Mouse (Mus musculus): ENCODE measurements at regions not wholly inside any gene's neighbourhood (a gene's known extent, or its start where the extent isn't known, plus 50 kb on each side); places are given as distances from the start of the nearest gene placed in this dataset.
A peak's percentile ranks its signal among the peaks of the same experiment; 100 is the strongest.
"Not testable (repeated sequence)": the region's sequence is repeated elsewhere in the genome, so short reads cannot be mapped to it uniquely, and the experiment has no call there.

DNA sequence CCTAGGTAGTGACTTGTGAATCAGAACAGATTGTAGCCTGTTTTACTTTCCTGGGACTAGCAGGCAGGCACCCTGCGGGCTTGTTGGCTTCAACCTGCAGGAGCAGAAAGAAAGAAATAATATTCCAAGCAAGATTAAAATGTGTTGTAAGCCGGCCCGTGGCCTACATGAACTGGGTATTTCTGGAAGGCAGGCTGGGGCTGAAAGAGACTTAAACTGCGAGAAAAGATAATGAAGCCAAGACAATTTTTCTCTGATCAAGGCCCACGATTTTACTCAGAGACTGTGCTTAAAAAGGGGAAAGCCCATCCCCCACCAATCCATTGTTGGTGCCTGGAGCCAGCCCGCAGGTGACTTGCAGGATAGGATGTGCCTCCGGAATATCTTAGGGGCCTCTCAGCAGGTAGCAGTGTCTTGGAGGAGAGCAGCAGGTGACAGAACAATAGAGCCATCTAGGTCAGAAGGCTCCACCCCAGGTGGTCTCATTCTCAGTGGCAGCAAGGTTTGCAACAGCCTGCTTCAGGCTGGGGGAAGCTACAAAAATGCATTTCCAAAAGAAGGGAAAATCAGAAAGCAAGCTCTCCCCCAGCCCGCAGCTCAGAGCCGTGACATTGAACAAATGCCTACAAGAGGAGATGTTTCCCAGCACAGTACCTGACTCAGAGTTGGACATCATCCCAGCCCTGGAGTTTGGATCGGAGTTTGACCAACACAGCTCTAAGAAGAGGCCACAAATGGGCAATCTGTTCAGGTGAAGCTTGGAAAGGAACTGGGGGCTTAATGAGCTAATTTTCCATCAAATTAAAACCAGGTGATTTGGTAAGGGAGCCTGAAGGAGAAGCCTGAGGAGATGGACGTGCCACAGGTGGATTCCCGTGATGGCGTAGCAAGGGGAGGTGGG is 121.4 kb upstream of the Slc1a3 start:
- no peak for DNase-seq

DNA sequence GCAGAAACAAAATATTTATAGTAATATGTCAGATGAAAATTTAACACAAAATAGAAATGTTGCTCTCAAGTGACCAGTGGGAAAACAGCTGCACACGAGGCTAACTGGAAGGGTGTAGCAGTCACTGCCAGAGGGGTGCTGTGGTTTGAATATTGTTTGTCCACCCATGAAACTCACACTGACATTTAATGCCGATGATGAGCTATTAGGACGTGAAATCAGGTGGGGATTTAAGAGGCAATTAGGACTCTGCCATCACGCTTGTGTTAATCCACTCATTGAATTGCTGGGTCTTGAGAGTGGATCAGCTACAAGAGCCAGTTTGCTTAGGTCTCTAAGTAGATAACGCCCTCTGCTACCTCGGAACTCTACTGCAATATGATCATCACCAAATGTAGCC is 114.3 kb upstream of the Slc1a3 start:
- no peak for DNase-seq

DNA sequence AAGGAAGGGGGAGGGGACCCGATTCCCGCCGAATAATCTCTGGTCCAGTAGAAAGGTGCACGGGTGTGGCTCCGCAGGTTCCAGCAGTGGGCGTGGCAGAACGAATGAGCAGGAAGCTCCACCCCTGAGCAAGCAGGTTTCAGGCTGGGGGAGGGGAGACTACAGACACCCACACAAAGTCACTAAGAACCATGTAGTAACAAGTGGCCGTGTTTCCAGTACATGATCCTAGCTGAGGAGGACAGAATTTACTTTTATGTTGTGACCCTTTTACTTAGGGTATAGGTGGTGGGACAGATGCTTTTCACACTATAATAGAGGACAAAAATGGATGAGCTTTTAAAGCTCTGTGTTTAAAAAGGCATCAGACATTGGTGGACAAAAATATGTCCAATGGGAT is 112.2 kb upstream of the Slc1a3 start:
- not testable (repeated sequence) for DNase-seq

DNA sequence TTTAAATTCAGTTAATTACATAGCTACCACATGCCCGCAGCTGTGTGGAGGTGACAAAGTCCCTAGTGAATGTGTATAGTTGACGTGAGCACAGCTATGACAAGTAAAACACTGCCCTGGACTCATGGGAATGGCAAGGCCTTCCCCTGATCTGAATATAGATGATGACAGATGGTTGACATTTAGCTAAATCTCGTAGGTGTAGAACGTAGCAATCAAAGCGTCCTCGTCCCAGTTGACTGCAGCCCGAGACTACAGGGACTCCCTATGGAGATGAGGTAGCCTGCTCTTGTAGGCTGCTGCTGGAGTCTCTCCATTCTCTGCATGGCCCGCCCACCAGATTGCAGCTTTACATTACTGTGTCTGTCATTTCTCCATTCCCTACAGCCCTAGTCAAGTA is 107.0 kb upstream of the Slc1a3 start:
- no peak for DNase-seq

DNA sequence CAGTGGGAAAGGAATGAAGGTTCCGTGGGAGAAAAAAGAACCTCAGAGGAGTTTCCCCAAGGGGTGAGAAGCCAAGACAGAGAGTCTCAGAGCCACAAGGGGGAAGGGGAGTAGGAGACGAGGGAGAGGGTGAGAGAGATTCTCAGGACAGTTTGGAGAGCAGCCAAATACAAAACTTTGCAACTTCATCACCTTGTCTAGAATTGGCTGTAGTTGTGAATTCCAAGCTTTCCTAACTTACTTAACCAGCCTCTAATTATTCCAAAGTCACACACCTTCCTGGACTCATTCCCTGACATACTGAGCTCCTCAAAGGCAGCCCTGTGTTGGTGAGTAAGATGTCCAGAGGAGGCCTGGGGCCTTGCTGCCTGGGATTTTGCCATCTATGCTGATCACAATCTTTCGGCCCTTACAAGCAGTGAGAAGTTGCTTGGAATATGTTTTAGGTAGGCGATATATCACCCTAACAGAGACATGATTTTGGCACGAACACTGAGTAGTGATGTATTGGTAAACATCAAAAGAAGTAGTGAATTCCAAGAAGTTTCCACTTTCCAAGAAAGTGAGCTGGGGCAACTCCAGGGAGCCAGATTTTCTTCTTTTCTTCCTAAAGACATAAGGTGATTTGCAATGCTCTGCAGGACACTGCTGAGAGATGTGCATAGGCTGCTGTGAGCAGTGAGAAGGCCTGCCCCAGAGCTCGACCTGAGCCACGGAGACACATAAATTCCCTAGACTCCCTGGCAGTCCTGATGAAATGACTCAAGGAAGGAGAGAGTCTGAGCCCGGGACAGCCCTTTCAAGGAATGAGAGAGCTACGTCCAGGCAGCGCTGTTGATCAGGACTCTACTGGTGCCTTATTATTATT is 106.2 kb upstream of the Slc1a3 start:
- no peak for DNase-seq

DNA sequence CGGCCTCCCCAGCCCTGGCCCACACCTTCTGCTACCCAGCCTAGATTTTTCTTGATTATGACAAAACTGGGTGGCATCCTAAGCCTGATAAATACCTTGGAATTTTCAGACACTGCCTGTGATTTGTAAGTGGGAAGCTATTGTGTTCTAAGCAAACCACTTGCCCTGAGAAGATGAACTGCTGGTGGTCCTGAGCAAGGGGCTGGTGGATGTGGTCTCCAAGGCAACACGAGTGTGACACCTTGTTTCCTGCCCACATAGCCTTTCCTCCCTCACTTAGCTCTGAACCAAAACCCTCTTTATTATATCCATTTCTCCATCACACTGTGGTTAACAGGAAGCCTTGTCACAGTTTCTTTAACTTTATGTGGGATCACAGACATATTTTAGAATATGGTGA is 105.4 kb upstream of the Slc1a3 start:
- no peak for DNase-seq

DNA sequence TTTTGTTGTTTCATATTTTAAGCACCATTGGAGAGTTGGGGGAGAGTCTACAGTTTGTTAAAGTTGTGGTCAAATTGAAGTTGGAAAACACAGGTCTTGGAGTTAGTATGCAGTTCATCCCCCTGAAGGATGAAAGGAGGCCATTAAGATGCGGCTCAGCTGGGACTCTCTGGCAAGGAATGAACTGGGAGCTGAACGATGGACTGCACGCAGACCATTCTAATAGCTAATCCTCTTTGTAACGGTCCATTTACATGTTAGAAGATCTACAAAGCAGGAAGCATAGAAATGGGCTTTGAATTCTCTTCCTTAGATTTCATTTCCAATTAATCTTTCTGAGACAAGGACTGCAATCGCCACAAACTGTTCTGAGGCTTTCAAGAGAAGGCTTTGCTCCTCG is 104.7 kb upstream of the Slc1a3 start:
- no peak for DNase-seq

DNA sequence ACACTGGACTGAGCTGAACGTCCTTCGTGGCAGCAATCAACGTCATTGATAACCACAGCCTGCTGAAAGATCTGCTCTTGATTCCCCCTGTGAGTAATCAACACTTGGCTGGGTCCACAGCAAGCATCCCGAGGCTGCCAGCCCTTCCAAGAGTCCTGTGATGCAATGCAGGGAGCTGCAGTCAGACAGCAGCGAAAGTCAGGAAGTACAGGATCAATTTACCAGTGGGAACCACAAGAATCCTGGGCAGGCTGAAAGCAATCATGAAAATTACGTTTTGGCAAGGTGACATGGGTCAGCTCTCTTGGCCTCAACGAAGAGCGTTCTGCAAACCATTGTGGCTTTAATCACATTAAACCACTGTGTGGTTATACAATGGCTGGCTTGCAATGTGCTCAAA is 95.8 kb upstream of the Slc1a3 start:
- no peak for DNase-seq

DNA sequence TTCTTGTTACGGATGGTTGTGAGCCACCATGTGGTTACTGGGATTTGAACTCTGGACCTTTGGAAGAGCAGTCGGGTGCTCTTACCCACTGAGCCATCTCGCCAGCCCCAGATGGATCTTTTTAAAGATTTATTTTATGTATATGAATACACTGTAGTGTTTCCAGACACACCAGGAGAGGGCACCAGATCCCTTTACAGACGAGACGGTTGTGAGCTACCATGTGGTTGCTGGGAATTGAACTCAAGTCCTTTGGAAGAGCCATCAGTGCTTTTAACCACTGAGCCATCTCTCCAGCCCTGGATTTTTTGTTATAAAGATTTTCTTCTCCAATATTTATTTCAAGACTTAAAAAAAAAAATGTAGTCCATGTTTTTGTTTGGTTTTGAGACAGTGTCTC is 95.0 kb upstream of the Slc1a3 start:
- DNase-seq: not testable (repeated sequence)

DNA sequence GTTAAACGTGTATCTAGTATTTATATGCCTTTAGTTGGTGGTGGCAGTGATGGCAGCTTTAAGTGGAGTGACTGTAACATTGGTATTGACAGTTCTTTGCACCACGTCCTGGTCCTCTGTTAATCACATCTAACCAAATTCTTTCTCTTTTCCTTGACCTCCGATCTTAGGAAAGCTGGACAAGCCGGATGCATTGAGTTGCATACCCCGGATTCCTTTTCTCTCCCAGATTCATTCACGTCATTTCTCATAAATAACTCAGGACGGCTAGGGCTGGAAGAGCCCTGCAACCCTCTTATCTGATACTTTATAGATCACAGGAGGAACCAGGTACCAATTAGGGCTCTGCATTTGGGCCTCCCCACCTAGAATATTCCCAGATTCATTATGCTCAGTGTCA is 91.5 kb upstream of the Slc1a3 start:
- no peak for DNase-seq

DNA sequence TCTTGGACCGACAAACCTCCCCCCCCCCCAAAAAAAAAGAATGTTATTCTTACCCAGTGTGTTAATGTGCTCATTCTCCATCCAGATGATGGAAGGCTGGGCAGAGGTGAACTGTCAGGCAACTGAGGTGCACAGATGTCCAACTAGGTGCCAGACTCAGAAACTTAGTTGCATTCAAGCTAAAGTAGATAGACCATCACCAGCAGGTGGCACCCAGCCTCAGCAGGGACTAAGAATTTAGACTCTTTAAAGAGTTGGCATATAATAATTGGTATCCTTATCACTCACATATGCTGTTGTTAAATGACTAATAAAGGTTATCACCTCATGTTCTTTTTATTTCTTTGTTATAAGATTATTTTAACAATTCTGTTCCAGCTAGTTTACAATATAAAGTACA is 86.5 kb upstream of the Slc1a3 start:
- DNase-seq: no peak

DNA sequence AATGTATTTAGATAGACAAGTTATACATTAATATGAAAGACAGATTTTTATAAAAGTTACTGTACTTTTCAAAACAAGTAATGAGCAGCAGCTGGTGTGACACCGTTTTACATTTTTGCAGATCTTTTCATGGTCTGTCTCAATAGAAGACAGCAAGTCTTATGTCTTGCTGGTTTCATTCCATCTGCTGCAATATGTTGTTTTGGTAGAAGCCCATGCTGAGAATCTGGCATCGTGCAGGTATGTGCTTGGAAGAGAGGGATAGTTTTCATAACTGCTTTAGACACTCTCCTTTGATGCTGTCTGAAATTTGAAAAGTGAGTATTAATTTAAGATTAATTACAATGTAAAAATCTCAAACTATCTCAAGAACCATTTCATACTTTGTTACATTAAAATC is 81.5 kb upstream of the Slc1a3 start:
- DNase-seq: no peak

DNA sequence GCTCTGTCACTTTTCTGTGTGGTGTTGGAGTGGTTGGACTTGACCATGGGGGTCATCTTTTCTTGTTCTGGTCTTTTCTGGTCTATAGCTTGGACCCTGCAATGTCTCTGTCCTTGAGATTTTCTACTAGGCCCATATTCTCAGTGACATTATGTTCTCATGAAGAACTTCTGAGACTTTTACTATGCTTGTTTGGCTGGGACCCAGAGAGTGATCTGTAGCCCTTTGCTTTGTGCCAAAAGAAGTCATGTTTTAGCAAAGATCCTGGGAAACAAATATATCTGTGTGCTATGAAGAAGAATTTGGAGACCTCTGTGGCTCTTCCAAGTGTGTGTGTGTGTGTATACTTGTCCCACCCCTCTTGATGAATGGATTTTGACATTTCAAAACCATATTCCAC is 79.4 kb upstream of the Slc1a3 start:
- DNase-seq: no peak

DNA sequence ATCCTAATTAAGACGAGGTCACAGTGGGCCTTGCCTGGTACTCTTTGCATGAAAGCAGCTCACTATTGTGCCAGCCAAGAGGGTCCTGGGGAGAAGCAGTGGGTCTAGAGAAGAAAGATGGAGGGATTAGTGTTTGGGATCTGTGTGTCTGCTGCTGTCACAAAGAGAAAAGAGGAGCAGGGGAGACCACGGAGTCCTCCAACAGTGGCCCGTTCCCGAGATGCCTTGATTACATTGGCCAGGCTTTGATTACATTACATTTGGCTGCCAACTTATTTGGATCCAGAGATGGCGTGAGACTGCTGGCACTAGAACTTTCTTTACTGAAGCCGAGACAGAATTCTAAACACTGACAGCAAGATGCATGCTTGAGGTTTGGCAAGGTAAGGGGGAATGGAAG is 78.4 kb upstream of the Slc1a3 start:
- DNase-seq: no peak

DNA sequence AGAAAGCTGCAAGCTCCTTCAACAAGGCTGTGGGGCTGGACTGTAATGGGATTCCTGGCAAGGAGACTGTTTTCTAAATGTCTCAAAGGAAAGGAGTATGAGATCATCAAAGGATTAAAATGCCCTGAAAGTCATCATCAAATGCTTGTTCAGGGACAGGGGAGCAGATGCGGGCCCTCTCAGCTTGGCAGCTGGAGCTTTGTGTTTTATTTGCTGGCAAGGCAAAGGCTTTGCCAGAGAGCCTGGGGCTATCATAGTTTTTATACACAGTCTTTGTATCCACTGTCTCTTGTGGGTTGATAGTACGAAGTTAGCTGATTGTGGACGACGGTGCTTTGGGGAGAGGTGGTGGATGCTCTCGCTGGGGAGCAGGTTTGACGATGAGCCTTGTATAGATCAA is 75.0 kb upstream of the Slc1a3 start:
- no peak for DNase-seq

DNA sequence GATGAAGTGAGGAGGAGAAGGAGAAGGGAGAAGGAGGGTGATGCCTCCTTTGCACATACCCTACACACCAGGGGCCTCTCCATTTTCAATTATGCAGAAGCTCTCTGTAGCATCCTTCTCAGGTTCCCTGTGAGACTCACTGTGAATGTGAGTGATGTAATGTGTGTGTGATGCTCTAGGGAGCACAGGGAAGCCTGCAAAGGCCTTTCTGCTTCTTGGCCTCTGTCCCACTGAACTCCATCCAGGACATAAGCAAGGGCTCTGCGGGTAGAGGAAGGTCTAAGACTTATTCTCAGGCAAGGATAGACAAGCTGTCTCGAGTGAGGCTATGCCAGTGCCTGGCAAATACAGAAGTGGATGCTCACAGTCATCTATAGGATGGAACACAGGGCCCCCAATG is 73.0 kb upstream of the Slc1a3 start:
- DNase-seq: no peak

DNA sequence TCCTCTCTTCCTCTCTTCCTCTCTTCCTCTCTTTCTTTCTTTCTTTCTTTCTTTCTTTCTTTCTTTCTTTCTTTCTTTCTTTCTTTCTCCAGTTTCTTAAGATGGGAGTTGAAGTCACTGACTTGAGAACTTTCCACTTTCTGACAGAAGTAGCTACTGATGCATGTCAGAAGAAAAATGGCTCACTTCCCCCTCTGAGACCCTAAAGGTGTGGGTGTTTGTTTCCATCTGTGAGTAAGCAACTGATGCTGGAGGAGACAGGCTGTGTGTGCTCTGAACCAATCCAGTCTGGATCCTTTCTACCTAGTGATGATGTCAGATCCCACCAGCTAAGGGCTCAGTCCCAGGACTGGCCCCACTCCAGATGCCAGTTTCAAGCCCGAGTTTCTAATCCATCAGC is 72.5 kb upstream of the Slc1a3 start:
- no peak for DNase-seq

DNA sequence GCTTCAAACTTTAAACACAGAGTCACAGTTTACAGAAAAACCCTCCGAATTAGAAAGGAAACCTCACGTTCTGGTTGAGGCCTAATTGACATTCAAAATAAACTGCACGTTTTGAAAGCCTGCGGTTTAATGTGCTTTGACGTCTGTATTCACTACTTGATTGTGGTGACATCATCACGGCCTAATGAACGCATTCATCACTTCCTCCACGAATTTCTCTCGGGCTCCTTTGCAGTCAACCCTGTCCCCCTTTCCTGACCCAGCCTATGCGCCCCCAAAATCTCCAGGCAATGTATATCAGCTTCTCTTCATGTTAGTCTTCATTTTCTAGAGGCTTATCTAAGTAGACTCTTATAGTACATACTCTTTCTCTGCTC is 71.6 kb upstream of the Slc1a3 start:
- DNase-seq: no peak

DNA sequence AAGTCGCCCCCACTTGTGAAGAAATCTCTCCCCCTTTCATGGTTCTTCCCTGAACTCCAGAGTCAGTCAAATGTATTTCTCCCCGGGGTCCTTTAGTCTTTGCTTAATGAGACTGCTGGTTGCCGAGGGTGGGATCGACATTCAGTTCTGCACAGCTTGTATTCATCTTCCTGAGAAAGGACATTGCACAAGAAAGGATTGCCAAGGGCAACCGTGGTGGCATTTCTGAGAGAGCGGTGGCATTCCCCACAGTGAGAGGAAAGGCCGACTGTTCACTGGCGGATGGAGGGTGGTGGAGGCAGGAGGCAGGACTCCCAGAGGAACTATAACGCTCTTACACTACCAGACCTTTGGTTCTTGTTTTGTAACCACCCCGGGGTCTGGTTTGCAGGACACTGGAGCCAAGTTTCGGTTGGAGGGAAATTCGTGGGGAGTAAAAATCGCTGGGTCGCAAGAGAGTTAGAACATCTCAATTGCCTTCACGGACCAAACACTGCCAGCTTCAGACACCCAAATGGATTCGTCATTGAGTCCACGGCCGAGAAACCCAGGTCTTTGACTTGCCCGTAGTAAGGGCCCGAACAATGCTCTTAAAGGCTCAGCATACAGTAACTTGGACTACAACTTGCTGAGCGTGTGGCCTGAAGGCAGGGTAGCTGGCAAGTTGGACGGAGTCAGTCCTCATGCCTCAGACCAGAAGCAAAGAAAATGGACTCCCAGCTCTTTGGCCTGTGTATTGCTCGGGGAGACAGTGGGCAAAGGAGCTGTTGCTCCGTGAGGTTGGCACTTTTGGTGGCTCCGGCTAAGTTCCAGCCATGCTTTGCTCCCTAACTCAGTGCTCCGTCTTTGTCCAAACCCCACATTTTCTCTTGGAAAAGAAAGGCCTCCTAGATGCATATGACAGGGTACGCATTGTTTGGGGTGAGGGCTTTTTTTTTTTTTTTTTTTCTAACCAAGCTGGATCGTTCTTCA is 70.9 kb upstream of the Slc1a3 start:
- peak; percentile 26 to 47 for DNase-seq

DNA sequence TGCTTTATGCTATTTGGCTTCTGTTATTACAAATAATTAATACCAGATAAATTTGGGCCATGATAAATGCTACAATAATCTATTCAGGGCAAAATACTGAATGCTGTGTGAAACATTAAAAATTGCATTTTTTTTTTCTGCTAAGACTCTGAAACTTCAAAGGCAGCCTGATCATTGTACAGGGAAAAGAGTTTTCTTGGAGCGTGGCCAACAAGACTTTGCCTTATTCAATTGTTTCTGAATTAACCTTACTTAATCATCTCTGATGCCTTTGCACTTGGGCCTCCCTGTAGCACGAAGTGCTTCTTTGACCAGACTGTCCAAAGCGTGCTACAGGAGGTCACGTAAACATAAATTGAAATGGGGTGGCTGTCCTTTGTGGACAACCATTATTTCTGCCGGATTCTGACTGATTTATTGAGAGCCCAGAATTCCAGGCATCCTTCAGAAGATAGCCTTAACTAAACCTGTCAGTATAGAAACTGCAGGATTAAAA is 69.9 kb upstream of the Slc1a3 start:
- DNase-seq: no peak

DNA sequence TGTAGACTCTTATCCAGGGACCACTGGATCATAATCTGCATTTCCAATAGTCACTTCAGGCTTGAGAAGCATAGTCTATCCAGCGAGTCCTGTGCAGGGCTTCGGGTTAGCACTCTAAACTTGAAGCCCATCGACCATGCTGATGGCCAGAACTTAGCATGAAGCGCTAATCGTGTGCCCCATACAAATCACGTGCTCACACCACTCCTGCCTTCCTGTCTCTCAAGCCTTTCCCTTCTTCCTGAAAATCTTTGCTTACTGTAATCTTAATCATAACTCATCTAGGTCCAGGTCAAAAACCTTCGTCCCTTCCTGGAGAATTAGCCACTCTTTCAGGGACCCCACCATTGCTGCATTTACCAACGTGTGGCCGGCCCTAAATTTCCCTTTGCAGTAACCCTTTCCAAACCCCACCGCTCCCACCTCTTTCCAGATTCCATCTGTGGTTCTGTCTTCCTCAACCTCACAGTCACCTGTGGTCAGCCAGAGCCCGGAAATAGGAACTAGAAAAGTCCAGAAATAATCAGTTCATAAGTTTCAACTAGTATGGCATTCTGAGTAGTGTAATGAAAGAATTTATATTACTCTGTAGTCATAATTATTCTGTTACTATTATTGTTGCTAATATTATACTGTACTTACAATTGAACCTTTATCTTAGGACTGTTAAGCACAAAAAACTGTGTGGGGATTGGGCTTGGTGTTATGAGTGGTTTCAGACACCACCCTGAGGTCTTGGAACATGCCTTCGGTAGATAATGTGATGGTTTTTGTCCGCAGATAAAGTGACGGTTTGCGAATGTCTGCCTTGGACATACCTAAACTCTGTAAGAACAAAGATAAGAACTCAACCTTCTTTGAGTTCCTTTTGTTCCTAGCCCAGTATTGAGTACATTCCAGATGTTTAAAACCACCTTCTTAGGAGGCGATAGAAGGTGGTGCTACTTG is 57.3 kb upstream of the Slc1a3 start:
- no peak for DNase-seq

Measured in layer of hippocampus, postnatal 36 days (tissue).